Mouse (Mus musculus) adrenal gland, adult 10 weeks (tissue): ENCODE measurements around the gene Ints4. TPM values are rescaled to one million over a fixed set of nuclear protein-coding genes. Genes with fewer than 3 reads are reported as not detected.

Experiments used
- polyA plus RNA-seq: library from polyadenylated mRNA; stranded (reverse); fragments of 350-450 nt; fragmentation: Illumina TruSeq; extraction: RNeasy Lipid Tissue Mini Kit (QIAGEN cat#74804); gene quantifications from one replicate; pipeline ENCODE4 v1.2.3, GENCODE M21; 2014; ENCODE audit warnings: low read depth, low replicate concordance

Gene Ints4
- polyA plus RNA-seq: 72.6 TPM

DNA sequence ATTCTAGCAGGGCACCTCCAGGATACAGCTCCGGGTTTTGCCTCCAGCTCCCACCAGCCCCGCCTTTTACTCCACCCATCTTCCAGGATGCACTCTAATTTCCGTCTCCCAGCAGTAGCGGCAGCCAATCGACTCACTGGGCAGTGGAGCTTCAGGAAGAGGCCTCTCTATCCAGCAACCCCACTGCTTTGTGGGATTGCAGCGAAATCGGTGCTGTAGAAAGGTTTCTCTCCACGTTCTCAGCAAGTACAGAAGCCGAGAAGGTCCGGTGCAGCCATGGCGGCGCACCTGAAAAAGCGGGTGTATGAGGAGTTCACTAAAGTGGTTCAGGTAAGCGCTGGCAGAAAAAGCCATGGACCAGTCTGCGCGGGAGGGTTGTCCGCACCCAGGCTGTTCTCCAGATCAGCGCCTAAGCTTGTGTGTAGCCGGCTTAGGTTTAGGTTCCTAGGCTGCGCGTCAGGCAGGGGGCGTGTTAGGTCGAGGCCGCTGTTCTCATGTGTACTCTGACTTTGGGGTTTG, at the start of gene Ints4:
Ints4 (plus strand) TSS at position 136 of the 519 bp plus-strand sequence.

DNA sequence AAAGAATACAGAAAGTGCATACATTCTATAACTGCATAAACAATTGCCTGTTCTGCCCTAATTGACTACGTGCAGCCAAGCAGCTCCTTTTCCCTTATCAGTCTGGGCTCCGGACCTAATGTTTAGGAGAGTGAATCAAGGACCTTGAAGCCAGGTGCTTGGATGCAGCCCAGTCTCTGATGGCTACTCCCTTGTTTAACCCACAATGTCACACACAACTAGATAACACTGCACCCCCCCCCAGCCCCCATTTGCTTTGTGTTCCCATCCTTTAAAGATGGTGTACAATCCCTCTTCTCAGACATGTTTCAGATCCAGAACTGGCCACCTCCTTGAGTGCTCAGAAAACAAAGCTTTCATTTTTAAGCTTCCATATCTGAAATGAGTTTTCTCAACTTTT, 29.7 kb upstream of the Ints4 start, which contains the start of gene Kctd14:
Kctd14 (plus strand) TSS at position 301 of the 400 bp plus-strand sequence.

DNA sequence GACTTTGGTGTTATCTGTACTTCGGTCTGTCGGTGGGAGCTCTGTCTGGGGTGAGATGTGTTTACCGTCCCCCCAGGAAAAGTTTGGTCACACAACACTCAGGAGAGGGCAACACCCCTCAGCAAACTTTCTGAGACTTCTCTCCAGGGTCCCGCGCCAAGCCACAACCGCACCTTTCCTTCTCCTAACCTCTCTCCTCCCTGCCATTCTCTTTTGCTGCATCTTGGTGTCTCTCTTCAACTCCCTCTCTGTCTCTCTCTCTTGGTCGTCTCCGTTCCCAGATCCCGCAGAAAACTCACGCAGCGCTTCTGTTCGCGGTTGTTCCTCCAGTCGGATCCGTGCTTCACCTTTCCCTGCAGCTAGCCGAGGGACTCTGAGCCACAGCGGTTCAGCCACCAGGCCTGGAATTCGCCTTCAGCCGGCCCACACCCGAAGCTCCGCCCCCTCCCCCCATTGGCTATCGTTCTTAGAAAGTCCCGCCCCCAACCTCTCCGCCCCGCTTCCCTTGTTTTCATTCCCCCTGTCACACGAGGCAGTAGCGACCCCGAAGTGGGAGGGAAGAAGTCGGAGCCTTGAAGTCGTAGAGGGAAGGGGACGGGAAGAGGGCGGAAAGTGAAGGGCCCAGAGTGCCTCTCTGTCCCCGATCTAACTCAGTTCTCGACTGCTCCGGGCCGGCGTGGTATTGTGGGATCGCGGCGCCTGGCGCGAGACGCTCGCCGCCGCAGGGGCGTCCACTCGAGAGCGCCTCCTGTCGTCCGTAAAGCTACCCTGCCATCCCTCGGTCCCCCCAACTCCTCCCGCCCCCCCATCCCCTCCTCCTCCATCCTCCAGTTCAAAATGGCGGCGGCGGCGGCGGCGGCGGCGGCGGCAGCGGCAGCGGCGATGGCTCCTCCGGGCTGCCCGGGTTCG, 98.6 kb downstream of the Ints4 start, which contains the start of the genes Aamdc and Rsf1:
Aamdc (minus strand) TSS at position 431 of the 909 bp plus-strand sequence.
Rsf1 (plus strand) TSS at position 823 of the 909 bp plus-strand sequence.

Other genes starting within 250 kb of the Ints4 start
- gene Usp35, start 148.9 kb upstream of the Ints4 start, polyA plus RNA-seq: 0.52 TPM
- gene Kctd21, start 148.6 kb upstream of the Ints4 start, polyA plus RNA-seq: 7.4 TPM
- 29.5 TPM for gene Alg8, start 109.3 kb upstream of the Ints4 start, polyA plus RNA-seq
- 287 TPM for gene Ndufc2, start 81.0 kb upstream of the Ints4 start, polyA plus RNA-seq
- 63.6 TPM for gene Thrsp, start 63.2 kb upstream of the Ints4 start, polyA plus RNA-seq
- 3.0 TPM for gene Kctd14, start 29.6 kb upstream of the Ints4 start, polyA plus RNA-seq
- 15.6 TPM for gene Aamdc, start 98.5 kb downstream of the Ints4 start, polyA plus RNA-seq
- gene Rsf1, start 98.9 kb downstream of the Ints4 start, polyA plus RNA-seq: 35.8 TPM
- gene Clns1a, start 215.7 kb downstream of the Ints4 start, polyA plus RNA-seq: 82.6 TPM